In genomic region chr15:102248131-102248811, GRCm38 (mm10) we compare ENCODE assay signal across 8 mouse cellular contexts. TPM values are rescaled to one million over a fixed set of nuclear protein-coding genes. Genes with fewer than 3 reads are reported as not detected.
DNase-seq lines count a peak whose midpoint lies in the region; ATAC-seq and TF ChIP-seq lines count a peak whose summit lies in the region.

No protein-coding gene starts in this region.

- H3K27ac ChIP-seq in embryonic fibroblast, embryonic 13.5 days (ENCODE audit: insufficient read depth, low read length), result peak overlapping the region; percentile 96
- peak overlapping the region; percentile 81 for H3K27ac ChIP-seq in liver, embryonic 11.5 days (ENCODE audit: low read depth, low read length)

- intact Hi-C loops in left cerebral cortex, postnatal 4 days (cut with DNase I), result loop anchor here (5.0 kb wide), 1 partner anchor 79 kb away; the partner anchor contains the start of gene Pfdn5

- peak; percentile 44; the same call in 1 of the 2 replicates for TF ChIP-seq POLR2A in embryonic fibroblast, embryonic 13.5 days (IDR thresholded peaks at IDR 0.05; ENCODE audit: low read depth, low read length)

- peak overlapping the region; percentile 58 for H3K9ac ChIP-seq in liver, embryonic 11.5 days (ENCODE audit: low read depth, low read length)

- 14% methylated on average over 8 of the region's 8 CpGs for whole genome bisulfite sequencing in liver, embryonic 11.5 days

- no peaks in the 10 kb centered on the region; the same call in 1 of the 2 replicates for H3K9me3 ChIP-seq in erythroblast, embryonic 14.5 days (ENCODE audit: control insufficient read depth, low read length)
- H3K9me3 ChIP-seq in liver, embryonic 11.5 days (ENCODE audit: control insufficient read depth, low read length), result no peaks in the 10 kb centered on the region

- DNase-seq in 416B (ENCODE audit: low read depth), result peak; percentile 29
- no peak for DNase-seq in liver, embryonic 11.5 days (ENCODE audit: low spot score)
- DNase-seq in left cerebral cortex, postnatal 4 days, result no peak
- DNase-seq in layer of hippocampus, postnatal 10 days (ENCODE audit: low spot score in 2 of 2), result no peak
- no peak for DNase-seq in adrenal gland, postnatal 4 days (ENCODE audit: low spot score in 2 of 2)

- peak overlapping the region; percentile 89 for H3K4me2 ChIP-seq in liver, embryonic 11.5 days

- peak overlapping the region; percentile 20 for H3K4me3 ChIP-seq in erythroblast, embryonic 14.5 days (replicated peaks)
- peak overlapping the region; percentile 12; the same call in 1 of the 2 replicates for H3K4me3 ChIP-seq in embryonic fibroblast, embryonic 13.5 days (ENCODE audit: insufficient read depth, low read length)
- peak overlapping the region; percentile 51 for H3K4me3 ChIP-seq in liver, embryonic 11.5 days (ENCODE audit: low read depth, low read length)

- ATAC-seq in erythroblast, adult 5-6 weeks (replicated peaks; ENCODE audit: low FRiP score, poor library complexity, severe bottlenecking), result no peak
- ATAC-seq in liver, embryonic 11.5 days (replicated peaks; ENCODE audit: low FRiP score), result no peak

- H3K36me3 ChIP-seq in erythroblast, embryonic 14.5 days (ENCODE audit: control insufficient read depth), result no peaks in the 10 kb centered on the region
- H3K36me3 ChIP-seq in liver, embryonic 11.5 days (ENCODE audit: control insufficient read depth, insufficient read depth, low read length), result no peaks in the 10 kb centered on the region

- no peak for TF ChIP-seq CTCF in embryonic fibroblast, embryonic 13.5 days (IDR thresholded peaks at IDR 0.05; ENCODE audit: borderline replicate concordance, insufficient read depth, low read length)

- H3K4me1 ChIP-seq in erythroblast, embryonic 14.5 days (ENCODE audit: control insufficient read depth), result peaks cover 21% of the 10 kb centered on the region
- peaks cover 14% of the 10 kb centered on the region for H3K4me1 ChIP-seq in embryonic fibroblast, embryonic 13.5 days (ENCODE audit: control insufficient read depth, insufficient read depth, low read length)
- peaks cover 38% of the 10 kb centered on the region for H3K4me1 ChIP-seq in liver, embryonic 11.5 days (replicated peaks; ENCODE audit: control insufficient read depth, insufficient read depth, low read length)

- H3K27me3 ChIP-seq in erythroblast, embryonic 14.5 days (ENCODE audit: control insufficient read depth), result peaks cover 98% of the 10 kb centered on the region
- peaks cover 93% of the 10 kb centered on the region for H3K27me3 ChIP-seq in liver, embryonic 11.5 days (replicated peaks; ENCODE audit: control insufficient read depth, insufficient read depth, low read length)

RNA-seq across cellular contexts. Expression of gene Rarg, which starts 9.0 kb away (rescaled TPM):
- polyA plus RNA-seq in erythroblast, embryonic 14.5 days (2012), result 0.09 TPM in 2 replicates
- total RNA-seq in erythroblast, adult 5-6 weeks (2015; ENCODE audit: low replicate concordance), result 0.84 and 1.5 TPM in 2 replicates
- total RNA-seq in erythroblast, adult 5-6 weeks (2017; ENCODE audit: low replicate concordance), result 0.84 and 5.2 TPM in 2 replicates
- polyA plus RNA-seq in embryonic fibroblast, embryonic 13.5 days (2011; ENCODE audit: insufficient read length, low read depth, missing spikeins), result 70.6 and 91.2 TPM in 2 replicates
- polyA plus RNA-seq in liver, embryonic 11.5 days (2014; fragmentation: Nextera tagmentation; extraction: Ambion mirVana), result 11.1 and 11.5 TPM in 2 replicates
- total RNA-seq in left cerebral cortex, postnatal 4 days (2021), result 10 to 100 TPM; 15.9 to 16.9 TPM
- total RNA-seq in layer of hippocampus, postnatal 10 days (2021), result 10 to 100 TPM; 12.5 to 15.6 TPM
- total RNA-seq in adrenal gland, postnatal 4 days (2021), result 10 to 100 TPM; 24.8 to 28.6 TPM

RNA-seq across cellular contexts. Expression of gene Itgb7, which starts 16.5 kb away (rescaled TPM):
- polyA plus RNA-seq in erythroblast, embryonic 14.5 days (2012), result 1.4 and 2.1 TPM in 2 replicates
- 36.8 and 55.3 TPM in 2 replicates for total RNA-seq in erythroblast, adult 5-6 weeks (2015; ENCODE audit: low replicate concordance)
- 31.0 and 35.5 TPM in 2 replicates for total RNA-seq in erythroblast, adult 5-6 weeks (2017; ENCODE audit: low replicate concordance)
- polyA plus RNA-seq in embryonic fibroblast, embryonic 13.5 days (2011; ENCODE audit: insufficient read length, low read depth, missing spikeins), result 0.51 TPM in 1 of 2 replicates, not detected in the other
- 3.9 and 4.1 TPM in 2 replicates for polyA plus RNA-seq in liver, embryonic 11.5 days (2014; fragmentation: Nextera tagmentation; extraction: Ambion mirVana)
- total RNA-seq in left cerebral cortex, postnatal 4 days (2021), result 1 to 10 TPM in 1 of 2 experiments, under 1 TPM in 1; 0.74 to 1.1 TPM
- total RNA-seq in layer of hippocampus, postnatal 10 days (2021), result 1 to 10 TPM; 1.3 to 2.5 TPM
- 1 to 10 TPM; 1.1 to 3.6 TPM for total RNA-seq in adrenal gland, postnatal 4 days (2021)

RNA-seq across cellular contexts. Expression of gene Gm9918, which starts 22.1 kb away (rescaled TPM):
- not detected in 2 replicates for polyA plus RNA-seq in erythroblast, embryonic 14.5 days (2012)
- not detected in 2 replicates for total RNA-seq in erythroblast, adult 5-6 weeks (2015; ENCODE audit: low replicate concordance)
- not detected in 2 replicates for total RNA-seq in erythroblast, adult 5-6 weeks (2017; ENCODE audit: low replicate concordance)
- 0.30 TPM in 1 of 2 replicates, not detected in the other for polyA plus RNA-seq in embryonic fibroblast, embryonic 13.5 days (2011; ENCODE audit: insufficient read length, low read depth, missing spikeins)
- 0.13 TPM in 1 of 2 replicates, not detected in the other for polyA plus RNA-seq in liver, embryonic 11.5 days (2014; fragmentation: Nextera tagmentation; extraction: Ambion mirVana)
- total RNA-seq in left cerebral cortex, postnatal 4 days (2021), result not detected
- total RNA-seq in layer of hippocampus, postnatal 10 days (2021), result not detected
- total RNA-seq in adrenal gland, postnatal 4 days (2021), result under 1 TPM; 0.17 to 0.31 TPM

RNA-seq across cellular contexts. Expression of gene Mfsd5, which starts 31.0 kb away (rescaled TPM):
- polyA plus RNA-seq in erythroblast, embryonic 14.5 days (2012), result 3.2 and 3.5 TPM in 2 replicates
- total RNA-seq in erythroblast, adult 5-6 weeks (2015; ENCODE audit: low replicate concordance), result 5.9 and 15.6 TPM in 2 replicates
- total RNA-seq in erythroblast, adult 5-6 weeks (2017; ENCODE audit: low replicate concordance), result 2.5 and 10.7 TPM in 2 replicates
- polyA plus RNA-seq in embryonic fibroblast, embryonic 13.5 days (2011; ENCODE audit: insufficient read length, low read depth, missing spikeins), result 47.3 and 55.8 TPM in 2 replicates
- polyA plus RNA-seq in liver, embryonic 11.5 days (2014; fragmentation: Nextera tagmentation; extraction: Ambion mirVana), result 58.8 and 60.7 TPM in 2 replicates
- total RNA-seq in left cerebral cortex, postnatal 4 days (2021), result 10 to 100 TPM; 31.4 to 33.7 TPM
- 10 to 100 TPM; 33.3 to 33.9 TPM for total RNA-seq in layer of hippocampus, postnatal 10 days (2021)
- total RNA-seq in adrenal gland, postnatal 4 days (2021), result 10 to 100 TPM; 34.4 to 36.7 TPM

RNA-seq across cellular contexts. Expression of gene Csad, which starts 43.7 kb away (rescaled TPM):
- 0.97 and 1.4 TPM in 2 replicates for polyA plus RNA-seq in erythroblast, embryonic 14.5 days (2012)
- 2.9 TPM in 1 of 2 replicates, not detected in the other for total RNA-seq in erythroblast, adult 5-6 weeks (2015; ENCODE audit: low replicate concordance)
- 9.3 and 12.5 TPM in 2 replicates for total RNA-seq in erythroblast, adult 5-6 weeks (2017; ENCODE audit: low replicate concordance)
- polyA plus RNA-seq in embryonic fibroblast, embryonic 13.5 days (2011; ENCODE audit: insufficient read length, low read depth, missing spikeins), result 36.5 and 42.7 TPM in 2 replicates
- polyA plus RNA-seq in liver, embryonic 11.5 days (2014; fragmentation: Nextera tagmentation; extraction: Ambion mirVana), result 33.3 and 35.1 TPM in 2 replicates
- total RNA-seq in left cerebral cortex, postnatal 4 days (2021), result 10 to 100 TPM; 27.8 TPM
- total RNA-seq in layer of hippocampus, postnatal 10 days (2021), result 10 to 100 TPM; 33.0 to 38.7 TPM
- 100 to 1,000 TPM in 1 of 2 experiments, 10 to 100 TPM in 1; 90.0 to 106 TPM for total RNA-seq in adrenal gland, postnatal 4 days (2021)

Comparison
In these comparisons a context has a peak if more than half of its experiments do, and no peak if none do; other contexts are left out.
1. RNA of gene Itgb7, which starts 16.5 kb away (total RNA-seq): 31.0 to 55.3 TPM in erythroblast, adult 5-6 weeks; 1.1 to 3.6 TPM in adrenal gland, postnatal 4 days, 1.3 to 2.5 TPM in layer of hippocampus, postnatal 10 days and 0.74 to 1.1 TPM in left cerebral cortex, postnatal 4 days; every median in the first group is over 4 times any median in the second.
2. Peak in every context shown above with its lines, with median percentiles within 50 percentile points of each other: H3K4me3 ChIP-seq.